Mouse (Mus musculus) frontal cortex, adult (tissue): ENCODE measurements at regions not wholly inside any gene's neighbourhood (a gene's known extent, or its start where the extent isn't known, plus 50 kb on each side); places are given as distances from the start of the nearest gene placed in this dataset.

ENCODE experiments used
- ATAC-seq: cut with Nextera tagmentation; 2 replicates; pipeline ENCODE4 v1.9.2; 2017; ENCODE audit warnings: mild to moderate bottlenecking, moderate library complexity, mixed read lengths; ENCODE audit not compliant: low TSS enrichment

DNA sequence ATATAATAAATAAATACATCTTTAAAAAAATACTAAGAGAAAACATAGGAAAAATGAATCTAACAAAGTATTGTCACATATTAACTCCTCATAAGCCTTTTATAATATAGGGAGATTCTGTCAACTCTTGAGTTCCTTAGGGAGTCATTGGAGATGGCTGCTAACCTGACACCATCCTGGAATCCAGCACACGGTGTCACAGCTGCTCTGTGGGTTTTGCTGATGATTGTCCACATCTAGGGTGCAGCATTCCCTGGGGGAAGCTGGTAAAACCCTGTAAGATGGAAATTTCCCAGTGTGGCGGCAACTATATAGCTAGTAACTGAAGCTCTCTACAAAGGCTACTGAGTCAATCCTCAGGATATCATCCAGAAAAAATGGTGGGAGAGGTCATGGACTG lies 58.9 kb upstream of the E2f3 start:
- ATAC-seq, result no peak

DNA sequence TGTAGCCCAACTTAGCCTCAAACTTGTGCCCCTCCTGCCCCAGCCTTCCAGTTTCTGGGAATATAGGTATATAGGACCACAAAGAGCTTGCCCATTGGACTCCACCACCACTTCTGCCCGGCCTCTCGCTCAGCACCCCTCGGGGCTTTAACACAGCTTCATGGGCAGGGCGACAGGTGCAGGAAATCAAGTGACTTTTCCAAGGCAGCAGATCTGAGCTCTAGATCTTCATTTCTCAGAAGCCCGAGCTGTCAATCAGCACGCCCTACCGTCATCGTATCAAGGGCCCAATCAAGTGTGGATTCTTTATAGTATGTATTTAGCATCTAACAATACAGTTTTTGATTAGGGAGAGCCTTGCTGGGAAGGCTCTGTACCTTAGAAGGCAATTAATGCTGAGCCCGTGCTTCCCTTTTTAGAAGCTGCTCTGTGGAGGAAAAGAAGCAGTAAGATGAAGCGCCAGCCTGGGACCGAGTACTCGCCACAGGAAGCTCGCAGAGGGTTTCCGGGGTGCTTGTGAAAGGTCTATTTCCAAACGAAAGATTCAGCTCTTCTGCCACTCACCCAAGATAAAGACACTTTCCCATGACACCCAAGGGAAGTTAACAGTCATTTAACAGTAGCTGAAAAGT lies 56.9 kb upstream of the E2f3 start:
- ATAC-seq, result peak; percentile 58

DNA sequence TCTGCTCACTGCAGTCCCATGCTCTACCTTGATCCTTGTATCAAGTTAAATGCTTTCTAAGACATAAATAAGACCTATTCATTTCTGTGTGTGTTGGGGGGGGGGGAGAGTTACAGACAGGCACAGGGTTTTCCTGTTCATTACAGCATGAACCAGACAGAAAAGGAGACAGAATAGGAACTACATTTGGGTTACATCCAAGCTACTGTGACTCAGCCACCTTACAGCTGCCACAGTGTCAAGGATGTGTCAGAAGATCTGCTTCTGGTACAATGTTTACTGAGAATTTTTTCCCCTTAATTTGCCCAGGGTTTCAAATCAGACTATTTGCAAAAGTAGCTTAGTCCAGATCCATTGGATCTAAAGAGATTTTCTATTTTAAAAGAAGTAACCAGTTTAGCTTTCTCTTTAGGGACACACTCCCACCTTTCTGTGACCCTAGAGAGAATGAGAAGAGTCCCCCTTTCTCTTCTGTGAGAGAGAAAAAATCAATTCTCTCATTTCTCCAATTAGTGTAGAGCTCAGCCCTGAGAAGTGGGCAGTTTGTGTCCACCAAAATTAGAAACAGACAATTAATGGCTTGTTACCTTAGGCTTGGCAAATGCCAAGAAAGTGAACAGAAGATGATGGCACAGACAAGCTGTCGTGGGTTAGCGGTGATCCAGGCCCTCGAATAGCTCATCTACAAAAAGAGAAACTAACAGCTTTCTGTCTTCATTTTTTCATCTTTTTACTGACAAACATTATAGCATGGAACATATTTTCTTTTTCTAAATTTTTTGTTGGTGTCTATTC lies 55.8 kb upstream of the E2f3 start:
- peak; percentile 51 for ATAC-seq

DNA sequence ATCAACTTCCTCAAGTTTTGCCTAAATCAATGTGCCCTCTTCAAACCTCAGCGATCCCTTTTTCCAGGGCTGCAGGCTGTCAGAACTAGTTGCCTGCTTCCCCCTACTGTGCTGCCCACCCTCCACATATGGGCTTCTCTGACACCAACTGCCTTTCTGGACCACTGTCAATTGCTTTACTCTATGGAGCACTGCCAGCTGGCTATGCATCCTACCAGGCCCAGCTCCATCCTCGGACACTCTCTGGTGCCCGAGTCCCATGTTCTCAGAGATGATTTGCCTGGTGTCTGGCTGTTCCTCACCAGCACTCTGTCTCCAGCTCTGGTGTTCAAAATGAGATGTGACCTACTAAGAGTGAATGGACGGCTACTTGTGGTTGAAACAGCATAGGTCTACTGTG lies 54.4 kb upstream of the E2f3 start:
- no peak for ATAC-seq

DNA sequence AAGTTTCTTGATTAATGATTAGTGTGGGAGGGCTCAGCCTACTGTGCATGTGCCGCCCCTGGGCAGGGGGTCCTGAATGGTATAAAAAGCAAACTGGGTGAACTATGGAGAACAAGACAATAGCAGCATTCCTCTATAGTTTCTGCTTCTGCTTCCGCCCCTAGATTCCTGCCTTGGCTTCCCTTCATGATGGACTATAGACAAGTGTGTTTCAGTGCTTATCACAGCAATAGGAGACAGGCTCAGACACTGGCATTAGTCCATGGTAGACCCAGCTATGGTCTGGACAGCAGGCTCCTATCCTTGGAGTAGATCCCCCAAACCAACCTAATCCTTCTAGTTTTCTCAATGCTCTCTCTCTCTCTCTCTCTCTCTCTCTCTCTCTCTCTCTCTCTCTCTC lies 53.9 kb upstream of the E2f3 start:
- ATAC-seq, result no peak

DNA sequence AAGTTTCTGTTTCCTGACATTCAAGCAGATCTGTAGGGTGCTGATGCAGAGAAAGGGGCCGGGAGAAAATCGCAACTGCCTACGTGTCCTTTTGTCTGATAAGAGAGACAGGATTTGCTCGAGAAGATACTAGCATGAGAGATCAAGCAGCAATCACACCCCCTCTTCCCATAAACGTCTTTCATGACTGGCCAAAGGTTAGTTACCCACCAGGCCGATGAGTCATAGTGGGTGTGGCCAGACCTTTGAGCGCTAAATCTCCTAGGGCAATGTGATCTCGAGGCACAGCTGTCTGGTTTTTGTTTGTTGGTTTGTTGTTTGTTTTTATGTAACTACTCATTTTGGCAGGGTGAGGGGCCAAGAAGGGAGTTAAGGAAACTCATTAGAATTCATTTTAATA lies 50.7 kb upstream of the E2f3 start:
- no peak for ATAC-seq

DNA sequence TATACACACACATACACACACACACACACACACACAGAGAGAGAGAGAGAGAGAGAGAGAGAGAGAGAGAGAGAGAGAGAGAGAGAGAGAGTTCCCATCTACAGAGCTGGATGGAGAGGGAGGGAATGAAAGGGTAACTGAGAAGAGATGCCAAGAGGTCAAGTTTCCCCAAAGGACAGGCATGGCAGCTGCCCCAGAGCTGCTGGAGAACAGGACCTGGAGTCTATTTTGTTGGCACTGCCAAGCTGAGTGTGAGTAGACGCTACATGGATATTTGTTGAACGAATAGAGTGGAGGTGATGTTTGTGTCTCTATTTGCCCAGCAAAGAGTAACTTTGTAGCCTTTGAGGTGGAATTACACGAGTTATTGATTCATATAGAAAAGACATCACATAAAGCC lies 50.2 kb upstream of the E2f3 start:
- no peak for ATAC-seq
